Mouse (Mus musculus) hindbrain, embryonic 15.5 days (tissue): ENCODE results near the gene Rpl28. TPM values are rescaled to one million over a fixed set of nuclear protein-coding genes. Genes with fewer than 3 reads are reported as not detected.
"Not testable (repeated sequence)": the region's sequence is repeated elsewhere in the genome, so short reads cannot be mapped to it uniquely, and the experiment has no call there.

ENCODE experiments used
- ATAC-seq: fragments of 200-750 bp; cut with Nextera tagmentation; 2 replicates; pipeline ENCODE4 v1.8.0; 2017; ENCODE audit warnings: low read depth, moderate number of reproducible peaks, moderate TSS enrichment; ENCODE audit not compliant: low FRiP score
- H3K27ac ChIP-seq: fragments of 300-500 bp; sonication (generic); replicated peaks from 2 replicates; pipeline ENCODE4 v1.5.1; 2015; ENCODE audit warnings: mild to moderate bottlenecking, inconsistent platforms
- H3K27me3 ChIP-seq: fragments of 300-500 bp; sonication (generic); 2 replicates; pipeline ENCODE4 v1.6.1; 2015; ENCODE audit warnings: control low read depth, inconsistent platforms
- H3K36me3 ChIP-seq: fragments of 300-500 bp; sonication (generic); 2 replicates; pipeline ENCODE4 v1.6.1; 2015; ENCODE audit warnings: control low read depth, inconsistent platforms
- H3K4me1 ChIP-seq: fragments of 300-500 bp; sonication (generic); replicated peaks from 2 replicates; pipeline ENCODE4 v1.6.1; 2015; ENCODE audit warnings: control low read depth, inconsistent platforms
- H3K4me2 ChIP-seq: fragments of 300-500 bp; sonication (generic); 2 replicates; pipeline ENCODE4 v1.6.1; 2015; ENCODE audit warnings: moderate library complexity, mild to moderate bottlenecking, inconsistent platforms
- H3K4me3 ChIP-seq: fragments of 300-500 bp; sonication (generic); 2 replicates; pipeline ENCODE4 v1.5.1; 2015; ENCODE audit warnings: mild to moderate bottlenecking, inconsistent platforms
- H3K9ac ChIP-seq: fragments of 300-500 bp; sonication (generic); 2 replicates; pipeline ENCODE4 v1.6.1; 2015; ENCODE audit warnings: inconsistent platforms
- H3K9me3 ChIP-seq: fragments of 300-500 bp; sonication (generic); 2 replicates; pipeline ENCODE4 v1.6.1; 2016; ENCODE audit warnings: control low read depth, inconsistent platforms
- WGBS: fragments of 180-500 bp; shearing (Covaris S2); methylation state at CpG from one replicate; pipeline ENCODE4 v1.1.7; 2015; 5-methylcytosine and 5-hydroxymethylcytosine counted together
- polyA plus RNA-seq: library from polyadenylated mRNA; unstranded; fragments of >200 nt; fragmentation: Nextera tagmentation; extraction: Ambion mirVana; gene quantifications from 2 replicates; pipeline ENCODE4 v1.2.1, GENCODE M21; 2015

The Rpl28 gene
- polyA plus RNA-seq, 1 experiment from 2014 or later, result 228 TPM

GRCm38 (mm10) chr7:4816559-4816958 is 23.9 kb downstream of the Rpl28 start:
- H3K4me1 ChIP-seq, result peaks cover 7% of the 10 kb centered on the region
- ATAC-seq, result no peak

DNA sequence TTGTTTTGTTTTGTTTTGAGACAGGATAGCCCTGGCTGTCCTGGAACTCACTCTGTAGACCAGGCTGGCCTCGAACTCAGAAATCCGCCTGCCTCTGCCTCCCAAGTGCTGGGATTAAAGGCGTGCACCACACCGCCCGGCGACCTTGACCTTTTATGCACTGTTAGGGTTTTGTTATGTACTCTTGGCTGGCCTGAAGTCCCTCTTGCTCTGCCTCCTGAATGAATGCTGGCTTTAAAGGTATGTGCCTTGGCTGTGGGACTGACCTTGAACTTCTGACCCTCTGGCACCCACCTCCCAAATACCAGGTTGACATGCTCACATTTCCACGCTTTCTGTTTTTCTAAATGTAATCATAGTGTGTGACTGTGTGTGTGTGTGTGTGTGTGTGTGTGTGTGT is 28.3 kb downstream of the Rpl28 start:
- not testable (repeated sequence) for ATAC-seq, H3K4me3 ChIP-seq, H3K27me3 ChIP-seq, H3K9ac ChIP-seq, H3K9me3 ChIP-seq, H3K36me3 ChIP-seq, H3K4me1 ChIP-seq, H3K4me2 ChIP-seq, H3K27ac ChIP-seq
- 93% methylated on average over 7 of the region's 7 CpGs for WGBS

More at GRCm38 (mm10) chr7:4816559-4816958, 23.9 kb downstream of the Rpl28 start:
- Histone ChIP-seq H3K27ac (no peak overlapping the region), H3K27me3 (no peaks in the 10 kb centered on the region), H3K4me2 (no peak overlapping the region), H3K4me3 (no peak overlapping the region), H3K36me3 (no peaks in the 10 kb centered on the region), H3K9me3 (no peaks in the 10 kb centered on the region), H3K9ac (no peak overlapping the region)

DNA sequence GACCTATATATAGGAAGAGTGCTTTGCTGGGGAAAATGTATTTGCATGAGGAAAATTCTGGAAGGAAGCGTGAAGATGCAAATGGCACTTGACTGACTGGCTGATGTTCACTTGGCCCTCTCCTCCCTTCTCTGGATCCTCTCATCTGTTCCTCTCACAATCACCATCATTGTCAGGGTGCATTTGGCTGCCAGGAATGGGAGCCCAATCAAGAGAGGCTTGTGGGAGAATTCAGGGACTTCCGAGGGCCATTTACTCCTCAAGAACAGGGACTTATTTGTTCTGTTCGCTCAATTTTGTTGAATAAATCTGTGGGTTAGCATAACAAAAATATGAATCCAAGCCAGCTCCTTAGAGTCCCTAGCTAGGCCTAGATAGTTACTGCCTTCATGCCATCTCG is 29.0 kb downstream of the Rpl28 start:
- Histone ChIP-seq H3K27me3 (no peaks in the 10 kb centered on the region), H3K4me3 (no peak overlapping the region), H3K9ac (no peak overlapping the region), H3K4me1 (no peaks in the 10 kb centered on the region), H3K9me3 (no peaks in the 10 kb centered on the region), H3K36me3 (no peaks in the 10 kb centered on the region), H3K4me2 (no peak overlapping the region), H3K27ac (0 out of 2 replicates have a peak overlapping the region, but pooled peaks have one; percentile 15)
- ATAC-seq, result no peak
- WGBS, result 74% methylated on average over 4 of the region's 4 CpGs

DNA sequence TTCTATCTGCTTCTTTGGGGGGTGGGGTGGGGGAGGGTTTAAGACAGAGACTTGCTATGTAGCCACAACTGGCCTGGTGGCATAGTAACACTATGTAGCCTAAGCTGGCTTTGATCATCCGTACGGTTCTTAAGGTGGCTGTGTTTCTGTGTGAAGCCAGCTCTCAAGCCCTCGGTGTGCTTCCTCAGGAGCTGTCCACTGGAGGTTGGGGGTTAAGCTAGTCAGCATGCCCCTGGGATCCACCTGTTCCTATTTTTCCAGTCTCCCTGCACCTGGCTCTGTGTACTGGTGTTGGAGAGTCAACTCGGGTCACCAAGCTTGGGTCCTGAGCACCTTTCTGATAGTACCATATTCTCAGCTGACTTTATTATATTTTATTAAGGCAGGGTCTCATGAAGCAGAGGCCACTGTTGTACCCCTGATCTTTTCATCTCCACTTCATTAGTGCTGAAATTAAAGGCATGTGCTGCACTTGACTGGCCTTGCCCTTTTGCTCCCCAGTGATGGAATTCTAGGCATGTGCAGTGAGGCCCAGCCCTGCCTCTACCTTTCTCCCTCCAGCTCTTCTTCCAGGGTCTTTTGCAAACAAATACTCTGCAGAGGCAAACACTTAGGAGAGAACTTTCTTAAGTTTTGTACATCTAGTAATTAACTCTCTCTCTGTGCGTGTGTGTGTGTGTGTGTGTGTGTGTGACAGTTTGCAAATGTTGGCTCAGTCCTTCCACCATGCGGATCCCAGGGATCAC is 29.7 kb downstream of the Rpl28 start:
- no peak overlapping the region for H3K27ac ChIP-seq
- no peak overlapping the region for H3K4me3 ChIP-seq
- no peaks in the 10 kb centered on the region for H3K27me3 ChIP-seq
- H3K9me3 ChIP-seq, result no peaks in the 10 kb centered on the region
- no peak for ATAC-seq
- no peak overlapping the region for H3K9ac ChIP-seq
- 77% methylated on average over 6 of the region's 6 CpGs for WGBS
- H3K4me1 ChIP-seq, result no peaks in the 10 kb centered on the region
- no peak overlapping the region for H3K4me2 ChIP-seq
- 0 out of 2 replicates have a peak, but pooled peaks cover under 1% of the 10 kb centered on the region for H3K36me3 ChIP-seq

DNA sequence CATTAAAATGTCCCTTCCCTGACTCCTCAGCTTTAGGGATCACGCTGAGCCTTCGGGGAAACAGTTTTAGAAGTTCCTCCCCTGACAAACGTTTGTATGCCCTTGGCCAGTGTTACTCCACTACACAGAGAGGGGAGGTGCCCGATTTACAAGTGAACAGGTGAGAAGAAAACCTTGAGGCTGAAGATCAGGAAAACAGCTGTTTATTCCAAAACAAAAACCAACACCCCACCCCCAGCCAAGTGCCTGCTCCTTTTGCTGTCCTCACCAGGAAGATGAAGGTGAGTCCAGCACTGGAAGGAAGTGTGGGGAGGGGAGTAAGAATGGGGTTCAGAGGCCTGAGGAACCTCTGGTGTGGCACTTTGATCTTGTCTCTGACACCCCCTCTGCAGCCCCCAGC is 32.7 kb downstream of the Rpl28 start:
- WGBS, result 53% methylated on average over 4 of the region's 4 CpGs
- Histone ChIP-seq H3K36me3 (peaks cover 26% of the 10 kb centered on the region; the same call in 1 of the 2 replicates), H3K27me3 (no peaks in the 10 kb centered on the region), H3K4me2 (no peak overlapping the region), H3K27ac (no peak overlapping the region), H3K9me3 (no peaks in the 10 kb centered on the region), H3K4me1 (no peaks in the 10 kb centered on the region), H3K9ac (no peak overlapping the region), H3K4me3 (no peak overlapping the region)
- ATAC-seq, result no peak

- WGBS, result 14% methylated on average over 12 of the region's 12 CpGs
- ATAC-seq, result no peak
- 0 out of 2 replicates have a peak, but pooled peaks cover 6% of the 10 kb centered on the region for H3K27me3 ChIP-seq
Observed at GRCm38 (mm10) chr7:4830476-4830875, 37.8 kb downstream of the Rpl28 start.

GRCm38 (mm10) chr7:4835631-4836327 is 43.1 kb downstream of the Rpl28 start:
- Histone ChIP-seq H3K27me3 (0 out of 2 replicates have a peak, but pooled peaks cover 6% of the 10 kb centered on the region), H3K4me1 (peaks cover 18% of the 10 kb centered on the region), H3K9me3 (no peaks in the 10 kb centered on the region), H3K4me2 (peak overlapping the region; percentile 86), H3K4me3 (peak overlapping the region; percentile 52), H3K27ac (peak overlapping the region; percentile 85), H3K9ac (peak overlapping the region; percentile 61), H3K36me3 (no peaks in the 10 kb centered on the region; the same call in 1 of the 2 replicates)
- ATAC-seq, result peak; percentile 59; the same call in 1 of the 2 replicates
- WGBS, result 5% methylated on average over 33 of the region's 34 CpGs

More at GRCm38 (mm10) chr7:4830476-4830875, 37.8 kb downstream of the Rpl28 start:
- peaks cover 26% of the 10 kb centered on the region for H3K36me3 ChIP-seq
- H3K27ac ChIP-seq, result no peak overlapping the region
- H3K4me3 ChIP-seq, result no peak overlapping the region
- H3K9ac ChIP-seq, result no peak overlapping the region
- H3K9me3 ChIP-seq, result no peaks in the 10 kb centered on the region
- no peak overlapping the region for H3K4me2 ChIP-seq
- H3K4me1 ChIP-seq, result no peaks in the 10 kb centered on the region; the same call in 1 of the 2 replicates

- peaks cover 20% of the 10 kb centered on the region for H3K4me1 ChIP-seq
- H3K27me3 ChIP-seq, result 0 out of 2 replicates have a peak, but pooled peaks cover 5% of the 10 kb centered on the region
- ATAC-seq, result peak; percentile 90
- H3K36me3 ChIP-seq, result no peaks in the 10 kb centered on the region; the same call in 1 of the 2 replicates
- H3K9ac ChIP-seq, result peak overlapping the region; percentile 61
- peak overlapping the region; percentile 52 for H3K4me3 ChIP-seq
- H3K27ac ChIP-seq, result peak overlapping the region; percentile 85
- under 1% methylated on average over 50 of the region's 51 CpGs for WGBS
- H3K4me2 ChIP-seq, result peak overlapping the region; percentile 86
- H3K9me3 ChIP-seq, result no peaks in the 10 kb centered on the region
Observed at GRCm38 (mm10) chr7:4836351-4836792, 43.7 kb downstream of the Rpl28 start.

GRCm38 (mm10) chr7:4837639-4838038 is 45.0 kb downstream of the Rpl28 start:
- no peak for ATAC-seq
- Histone ChIP-seq H3K4me2 (no peak overlapping the region), H3K27me3 (no peaks in the 10 kb centered on the region), H3K27ac (no peak overlapping the region), H3K4me1 (peaks cover 33% of the 10 kb centered on the region), H3K36me3 (no peaks in the 10 kb centered on the region; the same call in 1 of the 2 replicates), H3K4me3 (no peak overlapping the region), H3K9ac (no peak overlapping the region), H3K9me3 (no peaks in the 10 kb centered on the region)
- WGBS, result 18% methylated on average over 1 of the region's 1 CpGs

- Histone ChIP-seq H3K4me2 (peak overlapping the region; percentile 90), H3K36me3 (no peaks in the 10 kb centered on the region), H3K9me3 (no peaks in the 10 kb centered on the region), H3K9ac (peak overlapping the region; percentile 77), H3K4me3 (peak overlapping the region; percentile 77), H3K4me1 (peaks cover 48% of the 10 kb centered on the region), H3K27ac (peak overlapping the region; percentile 92), H3K27me3 (no peaks in the 10 kb centered on the region)
- 36% methylated on average over 5 of the region's 5 CpGs for WGBS
- ATAC-seq, result 0 out of 2 replicates have a peak, but pooled peaks have one; percentile 0
Observed at GRCm38 (mm10) chr7:4842077-4842476, 49.4 kb downstream of the Rpl28 start.

DNA sequence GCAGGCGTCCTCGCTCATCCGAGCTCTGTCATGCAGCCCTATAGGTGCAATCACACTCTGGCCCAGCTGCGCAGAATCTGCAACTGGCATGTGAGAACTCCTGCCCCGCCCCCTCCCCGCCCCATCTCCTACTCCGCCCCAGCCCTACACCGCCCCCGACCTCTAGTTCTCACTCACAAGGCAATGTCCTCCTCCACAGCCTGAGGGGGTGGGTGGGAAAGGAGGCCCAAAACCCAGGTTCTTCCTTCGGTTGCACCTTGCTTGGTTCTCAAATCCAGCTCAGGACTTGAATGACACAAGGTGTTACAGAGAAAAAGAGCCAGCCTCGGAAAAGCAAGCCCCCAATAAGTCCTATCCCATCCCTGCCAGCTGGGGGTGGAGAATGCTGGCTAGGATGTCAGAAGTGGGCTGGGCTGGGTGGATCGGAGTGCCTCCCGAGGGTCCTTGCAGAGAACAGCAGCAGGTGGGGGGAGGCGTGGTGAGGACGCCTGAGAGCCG is 50.0 kb downstream of the Rpl28 start:
- WGBS, result under 1% methylated on average over 16 of the region's 16 CpGs
- H3K9me3 ChIP-seq, result no peaks in the 10 kb centered on the region

More for the DNA sequence above, 50.0 kb downstream of the Rpl28 start:
- Histone ChIP-seq H3K27ac (peak overlapping the region; percentile 92), H3K4me2 (peak overlapping the region; percentile 90), H3K4me1 (peaks cover 41% of the 10 kb centered on the region), H3K36me3 (no peaks in the 10 kb centered on the region), H3K4me3 (peak overlapping the region; percentile 77), H3K9ac (peak overlapping the region; percentile 77), H3K27me3 (no peaks in the 10 kb centered on the region)
- peak; percentile 74 for ATAC-seq
